Mouse (Mus musculus) embryonic facial prominence, embryonic 14.5 days (tissue): ENCODE measurements at regions not wholly inside any gene's neighbourhood (a gene's known extent, or its start where the extent isn't known, plus 50 kb on each side); places are given as distances from the start of the nearest gene placed in this dataset.

Source experiments
- ATAC-seq: fragments of 200-750 bp; cut with Nextera tagmentation; 2 replicates; pipeline ENCODE4 v1.8.0; 2017; ENCODE audit warnings: low read depth, moderate number of reproducible peaks, moderate TSS enrichment
- DNase-seq: peaks from one replicate; pipeline ENCODE4 v3.0.0-alpha.2; 2015; ENCODE audit warnings: low spot score
- H3K27ac ChIP-seq: fragments of 300-500 bp; sonication (generic); replicated peaks from 2 replicates; pipeline ENCODE4 v1.5.1; 2014; ENCODE audit warnings: low read depth, mild to moderate bottlenecking, low read length, moderate library complexity
- H3K27me3 ChIP-seq: fragments of 300-500 bp; sonication (generic); replicated peaks from 2 replicates; pipeline ENCODE4 v1.6.1; 2014; ENCODE audit warnings: low read length; ENCODE audit not compliant: control insufficient read depth, insufficient read depth
- H3K36me3 ChIP-seq: fragments of 300-500 bp; sonication (generic); 2 replicates; pipeline ENCODE4 v1.6.1; 2014; ENCODE audit warnings: low read length, mixed read lengths; ENCODE audit not compliant: control insufficient read depth, insufficient read depth
- H3K4me1 ChIP-seq: fragments of 300-500 bp; sonication (generic); 2 replicates; pipeline ENCODE4 v1.6.1; 2014; ENCODE audit warnings: antibody characterized with exemption, low read length; ENCODE audit not compliant: control insufficient read depth, insufficient read depth
- H3K4me2 ChIP-seq: fragments of 300-500 bp; sonication (generic); 2 replicates; pipeline ENCODE4 v1.6.1; 2014; ENCODE audit warnings: low read depth, mild to moderate bottlenecking, low read length, moderate library complexity, mixed read lengths
- H3K4me3 ChIP-seq: fragments of 300-500 bp; sonication (generic); 2 replicates; pipeline ENCODE4 v1.5.1; 2014; ENCODE audit warnings: low read depth, mild to moderate bottlenecking, low read length
- H3K9ac ChIP-seq: fragments of 300-500 bp; sonication (generic); 2 replicates; pipeline ENCODE4 v1.6.1; 2014; ENCODE audit warnings: low read depth, mild to moderate bottlenecking, low read length, moderate library complexity, mixed read lengths
- H3K9me3 ChIP-seq: fragments of 300-500 bp; sonication (generic); 2 replicates; pipeline ENCODE4 v1.6.1; 2016; ENCODE audit warnings: low read length; ENCODE audit not compliant: control insufficient read depth
- WGBS: fragments of 180-500 bp; shearing (Covaris S2); extraction: QIAGEN DNeasy Blood & Tissue Kit; methylation state at CpG from one replicate; pipeline ENCODE4 v1.1.7; 2014; 5-methylcytosine and 5-hydroxymethylcytosine counted together

- ATAC-seq (no peak), DNase-seq (peak; percentile 41)
- Histone ChIP-seq H3K9ac (no peak overlapping the region), H3K4me3 (no peak overlapping the region), H3K9me3 (no peaks in the 10 kb centered on the region), H3K27me3 (no peaks in the 10 kb centered on the region), H3K27ac (no peak overlapping the region), H3K4me1 (no peaks in the 10 kb centered on the region), H3K36me3 (no peaks in the 10 kb centered on the region), H3K4me2 (no peak overlapping the region)
- 57% methylated on average over 4 of the region's 4 CpGs for WGBS
Observed at GRCm38 (mm10) chr2:134029631-134030414, 477.9 kb downstream of the Bmp2 start.

- no peaks in the 10 kb centered on the region for H3K27me3 ChIP-seq
- H3K4me1 ChIP-seq, result no peaks in the 10 kb centered on the region
- no peak overlapping the region for H3K27ac ChIP-seq
- H3K4me3 ChIP-seq, result no peak overlapping the region
- no peak for ATAC-seq
- no peak overlapping the region for H3K4me2 ChIP-seq
- H3K9me3 ChIP-seq, result no peaks in the 10 kb centered on the region
- DNase-seq, result no peak
- 78% methylated on average over 2 of the region's 2 CpGs for WGBS
- H3K36me3 ChIP-seq, result no peaks in the 10 kb centered on the region
- no peak overlapping the region for H3K9ac ChIP-seq
Observed at GRCm38 (mm10) chr2:134029153-134029552, 477.2 kb downstream of the Bmp2 start.

- ATAC-seq (no peak), DNase-seq (peak; percentile 35)
- no peak overlapping the region for H3K27ac ChIP-seq
- H3K4me3 ChIP-seq, result no peak overlapping the region
- no peaks in the 10 kb centered on the region for H3K9me3 ChIP-seq
- no peak overlapping the region for H3K9ac ChIP-seq
- no peaks in the 10 kb centered on the region for H3K27me3 ChIP-seq
- no peaks in the 10 kb centered on the region for H3K36me3 ChIP-seq
- no peaks in the 10 kb centered on the region for H3K4me1 ChIP-seq
- no peak overlapping the region for H3K4me2 ChIP-seq
Observed at GRCm38 (mm10) chr2:134017109-134017508, 465.1 kb downstream of the Bmp2 start.

- Histone ChIP-seq H3K27ac (no peak overlapping the region), H3K4me2 (no peak overlapping the region), H3K4me1 (no peaks in the 10 kb centered on the region), H3K9ac (no peak overlapping the region), H3K27me3 (no peaks in the 10 kb centered on the region), H3K9me3 (no peaks in the 10 kb centered on the region), H3K36me3 (no peaks in the 10 kb centered on the region), H3K4me3 (no peak overlapping the region)
- no peak for DNase-seq
- WGBS, result 61% methylated on average over 1 of the region's 1 CpGs
- no peak for ATAC-seq
Observed at GRCm38 (mm10) chr2:134003146-134003545, 451.2 kb downstream of the Bmp2 start.

GRCm38 (mm10) chr2:133994742-133995141 is 442.8 kb downstream of the Bmp2 start:
- Histone ChIP-seq H3K4me3 (no peak overlapping the region), H3K4me2 (no peak overlapping the region), H3K4me1 (0 out of 2 replicates have a peak, but pooled peaks cover 8% of the 10 kb centered on the region), H3K9me3 (no peaks in the 10 kb centered on the region), H3K27me3 (no peaks in the 10 kb centered on the region), H3K27ac (peak overlapping the region; percentile 45; the same call in 1 of the 2 replicates), H3K36me3 (no peaks in the 10 kb centered on the region), H3K9ac (no peak overlapping the region)
- DNase-seq (peak; percentile 70), ATAC-seq (no peak)
- 28% methylated on average over 1 of the region's 1 CpGs for WGBS

GRCm38 (mm10) chr2:133994337-133994736 is 442.4 kb downstream of the Bmp2 start:
- no peaks in the 10 kb centered on the region for H3K9me3 ChIP-seq
- no peaks in the 10 kb centered on the region for H3K27me3 ChIP-seq
- WGBS, result 62% methylated on average over 9 of the region's 9 CpGs
- H3K4me3 ChIP-seq, result no peak overlapping the region
- H3K36me3 ChIP-seq, result no peaks in the 10 kb centered on the region
- DNase-seq (peak; percentile 81), ATAC-seq (peak; percentile 79; the same call in 1 of the 2 replicates)
- H3K4me1 ChIP-seq, result 0 out of 2 replicates have a peak, but pooled peaks cover 8% of the 10 kb centered on the region
- H3K4me2 ChIP-seq, result no peak overlapping the region
- H3K27ac ChIP-seq, result peak overlapping the region; percentile 45; the same call in 1 of the 2 replicates
- no peak overlapping the region for H3K9ac ChIP-seq

- ATAC-seq (no peak), DNase-seq (no peak)
- no peak overlapping the region for H3K27ac ChIP-seq
- H3K36me3 ChIP-seq, result no peaks in the 10 kb centered on the region
- H3K4me1 ChIP-seq, result no peaks in the 10 kb centered on the region
- no peaks in the 10 kb centered on the region for H3K9me3 ChIP-seq
- no peak overlapping the region for H3K4me2 ChIP-seq
- WGBS, result 92% methylated on average over 1 of the region's 1 CpGs
- no peaks in the 10 kb centered on the region for H3K27me3 ChIP-seq
- H3K9ac ChIP-seq, result no peak overlapping the region
- no peak overlapping the region for H3K4me3 ChIP-seq
Observed at GRCm38 (mm10) chr2:133987671-133988070, 435.7 kb downstream of the Bmp2 start.
